Mouse (Mus musculus): ENCODE data around the gene Ctf2. TPM values are rescaled to one million over a fixed set of nuclear protein-coding genes. Genes with fewer than 3 reads are reported as not detected.

Gene Ctf2
- total and polyA plus RNA-seq, 3 experiments, result 0.39 to 1.0 TPM; not detected in 1

DNA sequence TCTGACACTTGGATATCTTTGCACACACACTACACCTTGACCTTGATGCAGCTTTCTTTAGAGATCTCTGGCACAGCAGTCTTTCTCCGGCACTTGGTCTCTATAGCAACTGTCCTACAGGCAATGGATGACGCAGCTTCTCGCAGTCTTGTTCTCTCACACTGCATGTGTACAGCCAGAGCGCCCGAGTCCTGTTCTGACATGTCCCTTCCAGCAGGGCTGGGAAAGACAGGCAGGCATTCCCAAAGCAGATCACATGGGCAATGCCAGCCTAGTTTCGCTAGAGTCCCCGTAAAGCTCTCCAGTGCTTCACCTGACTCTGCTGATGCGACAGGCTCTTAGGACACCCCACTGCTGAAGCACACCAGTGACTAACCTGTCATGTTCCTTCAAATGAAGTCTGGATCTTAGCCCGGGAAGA lies 56.6 kb downstream of the Ctf2 start:
- no peaks in the 10 kb centered on the region for H3K36me3 ChIP-seq (ENCODE audit: control insufficient read depth in 1 of 2, insufficient read depth in 2 of 2, low read length in 2 of 2)
- H3K79me2 ChIP-seq (ENCODE audit: control insufficient read depth, insufficient read depth, low read length, poor library complexity), result no peaks in the 10 kb centered on the region
- TF ChIP-seq MYC (IDR thresholded peaks at IDR 0.05; ENCODE audit: low read depth, low read length) (no peak), POLR2A (IDR thresholded peaks at IDR 0.05; ENCODE audit: control insufficient read depth in 1 of 2, insufficient read depth in 1 of 2, low read depth in 1 of 2, low read length in 2 of 2, poor library complexity in 1 of 2) (no peak), TCF12 (IDR thresholded peaks at IDR 0.05; ENCODE audit: low read depth, low read length) (no peak), MAFK (IDR thresholded peaks at IDR 0.05; ENCODE audit: borderline replicate concordance, low read depth, low read length) (no peak), GATA1 (IDR thresholded peaks at IDR 0.05; ENCODE audit: low read depth, low read length) (no peak), ZNF384 (IDR thresholded peaks at IDR 0.05; ENCODE audit: low read depth, low read length) (no peak), CTCF (IDR thresholded peaks at IDR 0.05 in 2 of 3, conservative IDR thresholded peaks at IDR 0.05 in 1 of 3; ENCODE audit: control insufficient read depth in 1 of 3, insufficient read depth in 1 of 3, low read depth in 2 of 3, low read length in 3 of 3, poor library complexity in 1 of 3, severe bottlenecking in 1 of 3) (no peak), SIN3A (IDR thresholded peaks at IDR 0.05; ENCODE audit: low read length) (no peak), CHD1 (IDR thresholded peaks at IDR 0.05; ENCODE audit: low read depth, low read length) (no peak), NELFE (IDR thresholded peaks at IDR 0.05; ENCODE audit: low read depth, low read length) (no peak), ZMIZ1 (IDR thresholded peaks at IDR 0.05; ENCODE audit: low read depth, low read length) (no peak)
- H3K4me1 ChIP-seq (ENCODE audit: control insufficient read depth in 1 of 2, insufficient read depth in 2 of 2, low read length in 2 of 2), result no peaks in the 10 kb centered on the region
- H3K9me3 ChIP-seq (replicated peaks; ENCODE audit: insufficient read depth, low read length), result no peaks in the 10 kb centered on the region
- no peak for DNase-seq (ENCODE audit: low read depth, low spot score)
- no peak overlapping the region for H3K4me3 ChIP-seq (ENCODE audit: control insufficient read depth in 1 of 2, insufficient read depth in 1 of 2, low read depth in 2 of 2, low read length in 2 of 2)
- H3K27ac ChIP-seq (ENCODE audit: control insufficient read depth, low read depth, low read length), result no peak overlapping the region
- no peak overlapping the region for H3K9ac ChIP-seq (ENCODE audit: control insufficient read depth, low read depth, low read length, poor library complexity, severe bottlenecking)
- no peaks in the 10 kb centered on the region for H3K27me3 ChIP-seq (ENCODE audit: control insufficient read depth in 1 of 2, insufficient read depth in 2 of 2, low read length in 2 of 2)

DNA sequence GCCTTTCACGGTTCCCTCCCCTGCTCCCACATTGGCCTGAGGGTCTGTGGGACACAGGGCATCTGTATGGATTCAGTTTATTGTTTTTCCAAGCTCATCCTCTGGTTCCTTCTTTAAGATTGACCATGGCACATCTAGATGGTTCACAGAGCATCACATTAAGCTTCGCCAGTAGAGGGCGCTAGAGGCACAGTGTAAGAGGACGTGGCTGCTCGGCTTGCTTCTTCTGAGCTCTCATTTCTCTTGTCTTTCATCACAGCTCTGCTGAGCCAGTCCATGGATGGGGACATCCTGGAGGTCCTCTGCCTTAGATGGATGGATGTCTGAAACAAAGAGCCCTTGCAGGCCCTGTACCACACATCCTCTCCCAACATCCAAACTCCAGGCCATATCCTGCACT lies 57.0 kb downstream of the Ctf2 start:
- Histone ChIP-seq H3K9me3 (replicated peaks; ENCODE audit: insufficient read depth, low read length) (no peaks in the 10 kb centered on the region), H3K36me3 (ENCODE audit: control insufficient read depth in 1 of 2, insufficient read depth in 2 of 2, low read length in 2 of 2) (no peaks in the 10 kb centered on the region), H3K79me2 (ENCODE audit: control insufficient read depth, insufficient read depth, low read length, poor library complexity) (no peaks in the 10 kb centered on the region), H3K27ac (ENCODE audit: control insufficient read depth, low read depth, low read length) (no peak overlapping the region), H3K27me3 (ENCODE audit: control insufficient read depth in 1 of 2, insufficient read depth in 2 of 2, low read length in 2 of 2) (no peaks in the 10 kb centered on the region), H3K4me1 (ENCODE audit: control insufficient read depth in 1 of 2, insufficient read depth in 2 of 2, low read length in 2 of 2) (no peaks in the 10 kb centered on the region), H3K4me3 (ENCODE audit: control insufficient read depth in 1 of 2, insufficient read depth in 1 of 2, low read depth in 2 of 2, low read length in 2 of 2) (no peak overlapping the region), H3K9ac (ENCODE audit: control insufficient read depth, low read depth, low read length, poor library complexity, severe bottlenecking) (no peak overlapping the region)
- peak; percentile 89 for DNase-seq (ENCODE audit: low read depth, low spot score)
- TF ChIP-seq EP300 (IDR thresholded peaks at IDR 0.05; ENCODE audit: low read depth in 1 of 2, low read length in 2 of 2) (no peak), RAD21 (IDR thresholded peaks at IDR 0.05; ENCODE audit: low read depth, low read length) (peak; percentile 96), MAZ (IDR thresholded peaks at IDR 0.05; ENCODE audit: low read depth, low read length) (no peak), SMC3 (IDR thresholded peaks at IDR 0.05; ENCODE audit: low read depth, low read length) (peak; percentile 85), ZC3H11A (IDR thresholded peaks at IDR 0.05; ENCODE audit: low read depth, low read length) (peak; percentile 83), CTCF (IDR thresholded peaks at IDR 0.05 in 2 of 3, conservative IDR thresholded peaks at IDR 0.05 in 1 of 3; ENCODE audit: control insufficient read depth in 1 of 3, insufficient read depth in 1 of 3, low read depth in 2 of 3, low read length in 3 of 3, poor library complexity in 1 of 3, severe bottlenecking in 1 of 3) (peak; percentile 88 to 94 (median 92)), SIN3A (IDR thresholded peaks at IDR 0.05; ENCODE audit: low read length) (peak; percentile 47; the same call in 1 of the 2 replicates)
